Mouse (Mus musculus): ENCODE data around the gene Papss2.

Gene Papss2

DNA sequence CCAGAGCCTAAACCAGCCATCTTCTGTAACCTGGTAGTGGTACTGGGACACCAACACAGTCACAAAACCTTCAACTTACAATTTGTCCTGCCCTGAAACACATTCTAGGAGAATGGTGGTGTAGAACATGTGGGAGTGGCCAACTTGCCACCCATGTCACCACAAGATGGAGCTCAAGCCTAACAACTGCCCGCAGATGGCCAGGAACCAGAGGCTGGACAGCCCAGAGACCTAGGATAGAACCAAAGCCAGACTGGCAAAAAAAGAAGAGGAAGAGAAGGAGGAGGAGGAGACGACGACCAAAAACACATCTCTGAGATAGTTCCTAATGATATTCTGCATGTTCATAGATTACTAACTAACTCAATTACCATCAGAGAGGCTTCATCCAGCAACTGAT lies 119.6 kb downstream of the Papss2 start:
- peak; percentile 76 for DNase-seq

DNA sequence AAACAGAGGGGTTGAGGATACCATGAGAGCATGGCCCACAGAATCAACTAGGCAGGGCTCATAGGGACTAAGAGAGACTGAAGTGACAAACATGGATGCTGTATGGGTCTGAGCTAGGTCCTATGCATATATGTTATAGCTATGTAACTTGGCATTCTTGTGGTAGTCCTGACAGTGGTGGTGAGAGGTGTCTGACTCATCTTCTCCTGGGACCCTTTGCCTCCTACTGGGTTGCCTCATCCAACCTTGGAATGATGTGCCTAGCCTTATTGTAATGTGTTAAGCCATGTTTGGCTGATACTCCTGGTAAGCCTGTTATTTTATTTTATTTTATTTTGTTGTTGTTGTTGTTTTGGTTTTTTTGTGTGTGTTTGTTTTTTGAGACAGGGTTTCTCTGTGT lies 120.1 kb downstream of the Papss2 start:
- no peak for DNase-seq
